Mouse (Mus musculus) adrenal gland (tissue): ENCODE data around the gene Tbce.
"Not testable (repeated sequence)": the region's sequence is repeated elsewhere in the genome, so short reads cannot be mapped to it uniquely, and the experiment has no call there.

Experiments used
- intact Hi-C: fragments of 180-260 bp; cut with DNase I; formaldehyde crosslinking; loops from one replicate; pipeline ENCODE4 v1.15.1; 2025

The Tbce gene

DNA sequence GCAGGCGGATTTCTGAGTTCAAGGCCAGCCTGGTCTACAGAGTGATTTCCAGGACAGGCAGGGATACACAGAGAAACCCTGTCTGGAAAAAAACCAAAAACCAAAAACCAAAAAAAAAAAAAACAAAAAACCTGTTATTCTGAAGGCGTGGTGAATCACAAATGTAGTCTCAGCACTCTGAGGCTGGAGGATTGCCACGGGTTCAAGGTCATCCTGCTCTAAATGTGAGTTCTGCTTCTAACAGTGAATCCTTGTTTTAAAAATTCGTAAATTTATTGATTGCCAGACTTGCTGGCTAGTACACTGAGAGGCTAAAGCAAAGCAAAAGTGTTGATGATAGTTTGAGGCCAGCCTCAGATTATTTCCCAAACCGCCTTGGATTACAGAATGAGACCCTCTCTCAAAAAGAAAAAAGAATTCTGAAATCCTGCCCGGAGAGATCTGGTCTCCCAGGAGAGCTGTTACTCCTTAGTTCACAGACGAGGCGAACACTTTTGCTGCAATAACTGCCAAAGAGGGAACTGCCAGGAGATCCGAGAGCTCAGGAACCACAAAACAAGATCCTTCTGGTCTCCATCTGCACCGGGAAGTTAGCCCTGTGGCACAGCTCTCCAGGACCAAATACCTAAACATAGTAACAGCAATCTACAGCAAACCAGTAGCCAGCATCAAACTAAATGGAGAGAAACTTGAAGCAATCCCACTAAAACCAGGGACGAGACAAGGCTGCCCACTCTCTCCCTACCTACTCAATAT lies 3.4 kb downstream of the Tbce start:
- intact Hi-C loops = no loop called here

DNA sequence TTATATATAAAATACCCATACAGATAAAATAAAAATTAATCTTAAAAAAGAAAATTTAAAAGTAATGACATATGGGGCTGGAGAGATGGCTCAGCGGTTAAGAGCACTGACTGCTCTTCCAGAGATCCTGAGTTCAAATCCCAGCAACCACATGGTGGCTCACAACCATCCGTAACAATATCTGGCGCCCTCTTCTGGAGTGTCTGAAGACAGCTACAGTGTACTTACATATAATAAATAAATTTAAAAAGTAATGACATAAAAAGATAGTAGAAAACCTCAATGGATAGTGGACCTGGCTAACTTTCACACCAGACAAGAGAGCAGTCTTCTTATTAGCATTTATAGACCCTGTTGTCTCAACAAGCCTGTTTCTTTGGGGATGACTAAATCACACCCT lies 4.1 kb downstream of the Tbce start:
- intact Hi-C loops = not testable (repeated sequence)

DNA sequence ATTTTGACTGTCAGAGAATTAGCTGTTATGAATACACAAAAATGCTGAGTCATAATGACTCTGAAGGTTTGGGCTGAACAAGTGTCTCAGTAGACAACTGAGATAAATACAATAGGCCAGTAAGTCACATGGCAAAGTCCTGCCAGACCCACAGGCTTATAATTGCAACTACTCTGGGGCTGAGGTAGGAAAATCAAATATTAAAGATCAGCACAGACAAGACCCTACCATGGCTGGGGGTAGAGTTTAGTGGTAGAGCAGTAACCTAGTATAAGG lies 5.4 kb downstream of the Tbce start:
- intact Hi-C loops = no loop called here

DNA sequence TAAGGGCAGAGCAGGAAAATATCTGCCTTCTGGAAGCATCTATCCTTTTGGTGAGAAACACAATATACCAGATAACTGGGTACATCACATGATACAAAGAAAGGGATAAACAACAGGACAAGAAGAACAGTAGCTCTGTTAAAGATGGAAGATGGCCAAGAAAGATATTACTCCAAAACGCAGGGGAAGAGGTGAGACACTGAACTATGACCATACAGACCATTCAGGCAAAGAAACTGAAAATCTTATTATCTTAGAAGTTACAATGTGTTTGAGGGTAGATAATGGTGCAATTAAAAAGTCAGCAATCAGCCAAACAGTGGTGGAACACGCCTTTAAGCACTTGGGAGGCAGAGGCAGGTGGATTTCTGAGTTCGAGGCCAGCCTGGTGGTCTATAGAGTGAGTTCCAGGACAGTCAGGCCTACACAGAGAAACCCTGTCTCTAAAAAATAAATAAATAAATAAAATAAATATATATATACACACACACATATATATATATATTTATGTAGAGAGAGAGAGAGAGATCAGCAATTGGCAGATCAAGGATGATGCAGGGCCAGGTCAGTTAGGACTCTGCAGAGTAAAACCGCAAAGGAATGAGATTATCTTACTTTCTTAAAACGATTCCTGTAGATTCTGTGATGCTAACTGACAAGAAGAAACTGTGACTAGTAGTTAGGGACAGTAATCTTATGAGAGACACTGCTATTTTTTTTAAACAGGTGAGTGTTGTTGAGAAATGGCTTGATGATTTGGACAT lies 5.9 kb downstream of the Tbce start:
- intact Hi-C loops = no loop called here

DNA sequence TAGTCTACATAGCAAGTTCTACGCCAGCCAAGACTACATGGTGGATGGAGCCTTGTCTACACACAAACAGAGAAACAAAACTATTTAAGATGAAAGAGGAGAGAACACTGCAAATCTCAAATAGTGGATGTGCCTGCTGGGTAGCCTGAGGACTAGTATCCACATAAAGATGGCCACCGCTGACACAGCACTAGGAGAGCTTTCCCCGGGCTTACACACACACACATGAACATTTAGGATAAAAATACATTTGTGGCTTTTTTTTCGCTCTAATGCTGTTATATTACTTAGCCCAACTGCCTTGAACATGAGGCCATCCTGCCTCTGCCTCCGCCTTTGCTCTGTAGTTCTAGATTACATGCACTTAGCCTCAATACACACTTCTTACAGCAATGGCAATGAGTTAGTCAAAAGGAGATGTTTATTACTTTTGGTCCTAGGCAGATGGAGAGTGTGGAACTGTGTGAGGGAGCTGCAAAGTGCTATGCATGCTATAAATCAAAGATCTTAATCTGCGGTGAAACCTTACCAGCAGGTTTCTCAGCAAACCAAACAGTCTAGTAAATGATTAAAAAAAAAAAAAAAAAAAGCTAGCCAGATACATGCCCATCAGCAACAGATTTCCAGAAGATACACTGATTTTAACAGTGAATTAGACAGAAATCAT lies 13.2 kb downstream of the Tbce start:
- intact Hi-C loops = no loop called here

DNA sequence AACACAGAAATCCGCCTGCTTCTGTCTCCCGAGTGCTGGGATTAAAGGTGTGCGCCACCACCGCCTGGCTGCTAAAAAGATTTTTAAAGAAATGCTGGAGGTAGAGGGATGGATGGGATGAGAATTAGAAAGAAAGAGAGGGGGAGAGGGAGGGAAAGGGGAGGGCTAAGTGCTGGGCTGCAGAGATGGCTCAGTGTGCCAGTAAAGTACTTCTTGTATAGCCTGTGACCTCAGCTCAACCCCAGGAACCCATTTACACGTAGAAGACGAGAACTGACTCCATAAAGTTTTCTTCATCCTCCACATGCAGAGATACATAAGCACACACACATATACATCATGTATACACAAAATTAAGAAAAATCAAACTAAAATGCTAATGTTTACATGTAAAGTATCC lies 13.9 kb downstream of the Tbce start:
- intact Hi-C loops = no loop called here

DNA sequence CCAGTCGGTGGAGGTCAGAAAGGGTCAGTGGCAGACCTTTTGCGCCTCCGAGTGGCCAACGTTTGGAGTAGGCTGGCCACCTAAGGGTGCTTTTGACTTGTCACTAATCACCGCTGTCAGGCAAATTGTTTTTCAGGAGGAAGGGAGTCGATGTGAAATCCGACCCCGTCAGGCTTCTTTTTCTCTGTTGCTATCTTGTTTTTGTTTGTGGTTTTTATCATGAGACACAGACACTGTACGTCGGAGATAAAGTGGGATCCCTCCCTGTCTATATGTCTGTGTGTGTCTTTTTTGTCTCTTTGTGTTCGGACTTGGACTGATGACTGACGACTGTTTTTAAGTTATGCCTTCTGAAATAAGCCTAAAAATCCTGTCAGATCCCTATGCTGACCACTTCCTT lies 18.0 kb downstream of the Tbce start:
- intact Hi-C loops = not testable (repeated sequence)

DNA sequence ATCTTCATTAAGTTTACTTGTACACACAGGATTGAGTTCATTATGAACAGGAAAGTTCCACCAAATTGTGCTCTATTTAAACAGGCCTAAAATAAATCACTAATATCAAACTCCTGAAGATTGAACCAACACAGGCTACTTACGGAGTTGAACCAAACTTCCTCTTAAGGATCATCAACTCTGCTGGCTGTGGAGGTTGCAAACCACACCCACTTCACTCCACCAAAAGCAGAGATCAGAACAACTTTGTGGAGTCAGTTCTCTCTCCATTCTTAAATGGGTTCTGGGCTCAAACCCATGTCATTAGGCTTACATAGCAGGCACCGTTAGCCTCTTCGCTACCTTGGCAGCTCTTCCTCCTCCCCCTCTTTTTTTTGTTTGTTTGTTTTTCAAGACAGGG lies 20.6 kb downstream of the Tbce start:
- intact Hi-C loops = no loop called here

DNA sequence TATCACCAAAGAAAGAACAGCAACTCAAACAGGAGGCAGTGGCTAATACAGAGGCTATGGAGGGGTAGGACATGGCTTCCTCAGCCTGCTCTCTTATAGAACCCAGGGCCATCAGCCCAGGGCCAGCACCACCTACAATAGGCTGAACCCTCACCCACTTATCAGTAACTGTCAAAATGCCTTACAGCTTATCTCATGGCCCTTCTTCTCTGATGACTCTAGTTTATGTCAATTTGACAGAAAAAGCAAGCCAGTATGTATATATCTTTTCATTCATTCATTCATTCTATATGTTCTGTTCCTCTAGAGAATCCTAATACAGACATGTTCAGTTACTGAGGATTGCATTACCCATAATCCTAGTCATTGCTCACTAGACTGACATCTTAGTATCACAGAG lies 21.2 kb downstream of the Tbce start:
- intact Hi-C loops = no loop called here

DNA sequence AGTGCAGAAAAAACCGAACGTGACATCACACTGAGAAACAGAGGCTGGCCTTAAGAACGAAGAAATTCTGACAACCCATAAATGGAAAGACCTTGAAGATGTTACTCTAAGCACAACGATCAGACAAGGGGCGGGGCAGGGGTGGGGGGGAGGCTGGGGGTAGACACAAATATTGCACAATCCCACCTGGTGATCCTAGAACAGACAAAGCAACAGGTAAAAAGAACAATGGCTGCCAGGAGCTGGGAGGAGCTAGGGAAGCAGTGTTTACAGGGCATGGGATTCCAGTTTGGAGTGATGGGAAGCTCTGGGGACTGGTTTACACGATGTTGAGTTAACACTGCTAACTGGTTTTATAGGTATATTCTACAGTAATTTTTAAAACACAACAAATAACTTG lies 23.8 kb downstream of the Tbce start:
- intact Hi-C loops = no loop called here

DNA sequence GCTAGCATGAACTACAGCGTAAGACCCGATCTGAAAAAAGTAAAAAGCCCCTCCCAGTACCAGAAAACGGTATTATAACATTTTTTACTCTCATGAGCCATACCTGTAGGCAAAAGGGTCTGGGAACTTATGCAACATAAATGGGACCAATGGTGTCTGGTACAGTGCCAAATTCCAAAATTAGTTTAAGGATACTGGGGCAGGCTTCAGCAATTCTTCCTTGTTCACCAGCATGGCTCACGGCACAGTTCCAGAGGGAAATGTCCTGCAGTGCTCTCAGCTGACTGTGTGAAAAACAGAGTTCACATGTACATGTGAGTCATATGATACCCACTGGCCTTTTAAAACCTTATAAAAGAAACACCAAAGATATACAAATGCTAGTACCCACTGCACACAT lies 24.9 kb downstream of the Tbce start:
- intact Hi-C loops = no loop called here

DNA sequence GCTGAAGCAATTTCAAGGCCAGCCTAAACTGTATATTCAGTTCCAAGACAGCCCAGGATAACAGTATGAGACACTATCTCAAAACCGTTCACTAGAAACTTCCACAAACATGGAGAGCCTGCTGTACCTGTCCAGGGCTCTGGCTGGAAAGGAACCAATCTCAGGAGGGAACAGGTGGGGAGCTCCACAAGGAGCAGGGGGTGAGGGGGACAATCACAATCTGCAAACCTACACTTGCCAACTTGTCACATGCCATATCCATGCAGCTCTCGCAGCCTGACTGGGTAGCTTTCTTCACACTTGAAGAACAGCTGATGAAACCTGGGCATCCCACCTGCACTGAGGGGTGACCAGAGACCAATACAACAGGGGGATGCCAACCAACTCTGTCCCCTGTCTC lies 25.4 kb downstream of the Tbce start:
- intact Hi-C loops = no loop called here

DNA sequence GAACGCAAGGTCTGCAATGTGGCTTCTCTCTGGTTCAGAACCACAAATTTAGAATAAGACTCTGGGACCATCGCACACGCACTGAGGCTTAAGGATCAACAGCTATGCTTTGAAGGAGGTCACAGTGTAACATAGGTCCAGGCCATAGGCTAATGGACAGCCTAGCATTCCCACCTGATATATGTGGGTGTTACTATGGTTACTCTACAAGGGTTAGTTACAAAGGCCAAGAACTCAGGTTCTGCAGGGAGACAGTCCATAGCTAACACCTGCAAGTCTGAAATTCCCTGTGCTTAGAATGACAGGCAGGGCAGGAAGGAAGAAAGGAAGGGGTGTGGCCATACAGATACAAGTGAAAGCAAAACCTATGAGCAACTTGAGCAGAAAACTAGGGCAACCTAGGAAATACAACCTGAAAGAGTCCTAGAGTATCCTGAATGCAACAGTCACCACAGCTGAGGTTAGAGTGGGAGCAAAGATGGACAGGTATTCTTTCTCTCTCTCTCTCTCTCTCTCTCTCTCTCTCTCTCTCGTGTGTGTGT lies 27.9 kb downstream of the Tbce start:
- intact Hi-C loops = no loop called here

DNA sequence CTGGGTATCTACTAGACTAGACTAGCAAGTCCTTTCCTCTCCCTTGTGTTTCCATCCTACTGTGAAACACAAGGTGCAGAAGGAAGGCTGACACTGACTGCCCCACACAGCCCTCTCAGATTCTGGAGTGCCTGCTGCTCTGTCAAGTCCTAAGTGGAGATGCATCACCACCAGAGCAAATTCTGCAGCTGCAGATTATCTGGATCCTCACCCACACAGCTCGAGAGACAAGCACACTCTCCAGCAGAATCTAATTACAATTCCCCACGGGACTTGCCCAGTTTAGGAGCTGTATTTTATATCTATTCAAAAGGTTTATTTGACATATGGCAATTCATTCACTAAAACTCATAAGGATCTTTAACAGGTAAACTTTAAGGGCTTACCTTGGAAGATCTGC lies 33.4 kb downstream of the Tbce start:
- intact Hi-C loops = no loop called here

DNA sequence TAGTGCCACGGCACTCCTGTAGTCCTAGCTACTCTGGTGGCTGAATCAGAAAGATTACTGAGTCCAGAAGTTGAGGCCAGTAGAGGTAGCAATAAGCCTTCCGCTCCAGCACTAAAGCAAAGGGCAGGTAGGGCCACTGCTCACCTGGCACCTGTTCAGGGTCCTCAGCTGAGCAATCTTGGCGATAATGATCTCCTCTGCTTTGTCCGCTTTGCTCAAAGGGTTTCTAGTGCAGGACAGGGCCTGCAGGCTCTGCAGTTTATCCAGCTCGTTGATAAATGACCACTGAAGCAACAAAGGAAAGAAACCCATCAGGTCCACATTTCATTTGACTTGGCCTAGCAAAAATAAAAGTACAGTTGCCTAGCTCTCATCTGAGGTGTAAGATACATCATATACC lies 34.4 kb downstream of the Tbce start:
- intact Hi-C loops = loop anchor here (2.0 kb wide), 1 partner anchor 172 kb away; no protein-coding TSS in a partner anchor

DNA sequence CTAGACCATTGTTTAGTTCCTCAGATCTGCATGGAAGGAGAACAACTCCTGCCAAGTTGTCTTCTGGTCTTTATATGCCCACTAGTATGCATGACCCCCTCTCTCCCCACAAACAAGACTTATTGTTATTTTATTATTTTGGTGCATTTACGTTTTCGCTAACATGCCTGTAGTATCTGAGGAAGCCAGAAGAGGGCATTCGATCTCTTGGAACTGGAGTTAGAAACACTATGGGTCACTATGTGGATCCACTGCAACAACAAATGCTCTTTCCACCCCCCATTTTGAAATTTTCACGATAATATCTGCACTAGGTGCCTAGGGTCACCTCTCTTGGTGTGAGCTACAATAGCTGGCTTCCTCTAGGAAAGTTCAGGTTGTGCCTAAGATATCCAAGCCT lies 35.4 kb downstream of the Tbce start:
- intact Hi-C loops = loop anchor here (2.0 kb wide), 1 partner anchor 173 kb away; no protein-coding TSS in a partner anchor

DNA sequence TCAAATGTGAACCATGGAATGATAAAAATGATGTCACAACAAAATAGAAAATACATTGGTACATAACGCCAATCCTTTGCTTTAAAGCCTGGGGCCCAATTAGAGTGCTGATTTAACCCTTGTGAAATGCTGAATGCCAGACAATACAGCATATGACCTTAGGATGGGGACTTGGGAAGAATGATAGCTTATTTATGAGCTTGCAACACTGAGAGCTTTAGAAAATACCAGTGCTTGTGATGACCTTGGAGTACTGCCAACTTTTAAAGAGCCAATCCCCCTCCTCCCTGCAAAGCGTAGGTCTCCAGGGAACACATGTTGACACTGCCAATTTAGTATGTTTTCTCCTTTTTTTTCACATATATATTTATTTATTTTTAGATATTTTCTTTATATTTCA lies 36.7 kb downstream of the Tbce start:
- intact Hi-C loops = no loop called here

DNA sequence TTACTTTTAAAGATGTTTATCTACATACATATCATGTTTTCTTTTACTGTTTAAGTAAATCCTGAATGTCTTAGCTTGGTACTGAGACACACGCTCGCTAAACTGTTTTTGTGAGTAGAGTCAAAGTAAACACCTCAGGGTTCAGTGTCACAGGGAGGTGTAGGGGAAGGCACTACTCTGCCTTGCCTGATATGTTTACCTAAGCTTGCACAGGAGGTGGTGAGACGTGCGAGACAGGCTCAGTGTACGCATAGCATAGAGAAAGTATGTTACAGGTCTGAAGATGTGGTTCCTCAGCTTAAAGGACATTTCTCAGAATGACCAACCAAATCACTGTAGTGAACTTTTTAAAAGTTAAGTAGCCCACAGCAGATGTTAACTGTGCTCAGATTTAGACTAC lies 42.0 kb downstream of the Tbce start:
- intact Hi-C loops = no loop called here

DNA sequence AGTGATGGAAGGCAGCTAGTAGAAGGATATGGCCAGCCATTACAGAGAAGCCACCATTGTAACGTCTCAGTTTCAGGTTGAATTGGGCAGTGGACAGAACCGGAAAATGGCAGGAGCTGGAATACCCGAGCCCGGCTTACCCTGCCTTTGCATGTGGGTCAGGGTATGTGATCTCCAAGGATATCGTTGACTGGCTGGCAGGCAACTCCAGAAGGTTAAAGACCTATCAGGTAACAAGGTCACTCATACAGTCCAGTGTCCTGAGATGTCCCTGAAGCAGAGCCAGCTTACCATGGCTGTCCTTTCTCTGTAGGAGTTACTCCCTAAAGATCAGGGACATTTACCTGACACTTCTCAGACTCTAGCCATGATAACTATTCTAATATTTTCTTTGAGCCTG lies 44.4 kb downstream of the Tbce start:
- intact Hi-C loops = no loop called here

DNA sequence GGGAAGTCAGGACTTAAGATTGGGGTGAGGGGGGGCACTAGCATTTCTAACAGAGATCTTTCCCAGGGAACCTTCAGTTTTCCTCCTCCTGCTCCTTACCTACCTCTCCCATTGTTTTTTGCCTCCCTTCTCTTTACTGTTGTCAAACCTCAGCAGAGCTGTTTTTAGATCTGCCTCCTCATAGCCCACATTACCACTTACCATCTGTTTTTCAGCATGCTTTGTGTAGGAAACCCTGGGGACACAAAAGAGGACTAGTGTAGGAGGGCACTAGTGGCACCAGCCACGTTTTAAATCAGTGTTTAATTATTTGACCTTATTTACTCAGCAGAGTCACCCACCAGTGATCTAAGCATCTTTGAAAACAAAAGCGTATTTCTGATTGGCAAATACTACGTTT lies 46.4 kb downstream of the Tbce start:
- intact Hi-C loops = no loop called here

DNA sequence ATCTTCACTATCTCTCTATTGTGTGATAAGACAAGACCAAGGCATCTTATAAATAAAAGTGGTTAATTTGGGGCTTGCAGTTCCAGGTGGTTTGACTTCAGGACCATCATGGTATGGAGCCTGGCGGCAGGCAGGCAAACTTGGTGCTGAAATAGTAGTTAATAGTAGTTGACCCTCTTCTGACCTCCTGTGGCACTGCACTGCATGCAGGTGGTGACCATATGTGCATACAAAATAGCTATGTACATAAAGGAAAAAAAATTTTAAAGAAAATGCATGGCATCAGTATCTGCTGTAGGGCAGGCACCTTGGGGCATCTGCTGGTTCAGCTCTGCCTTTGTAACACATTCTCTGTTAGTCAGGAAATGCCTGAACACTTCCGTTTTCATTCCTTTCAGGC lies 49.0 kb downstream of the Tbce start:
- intact Hi-C loops = no loop called here

DNA sequence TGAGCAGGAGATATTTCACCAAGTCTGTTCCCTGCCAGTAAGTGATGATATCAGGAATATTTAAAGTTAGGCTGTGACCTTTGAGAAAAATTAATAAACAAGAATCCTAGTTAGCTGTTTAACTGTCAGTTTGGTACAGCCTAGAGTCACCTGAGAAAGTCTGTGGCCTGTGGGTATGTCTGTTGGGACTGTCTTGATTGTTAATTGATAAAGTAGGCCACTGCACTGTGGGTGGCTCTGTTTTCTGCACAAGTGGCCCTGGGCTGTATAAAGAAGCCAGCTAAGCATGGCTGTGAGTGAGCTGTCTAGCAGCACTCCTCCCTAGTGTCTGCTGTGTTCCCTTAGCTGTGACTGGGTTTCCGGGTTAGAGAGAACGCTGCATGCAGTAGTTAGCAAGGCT lies 50.3 kb downstream of the Tbce start:
- intact Hi-C loops = no loop called here
